ENCODE assay signal across 13 mouse cellular contexts in the genomic region with DNA sequence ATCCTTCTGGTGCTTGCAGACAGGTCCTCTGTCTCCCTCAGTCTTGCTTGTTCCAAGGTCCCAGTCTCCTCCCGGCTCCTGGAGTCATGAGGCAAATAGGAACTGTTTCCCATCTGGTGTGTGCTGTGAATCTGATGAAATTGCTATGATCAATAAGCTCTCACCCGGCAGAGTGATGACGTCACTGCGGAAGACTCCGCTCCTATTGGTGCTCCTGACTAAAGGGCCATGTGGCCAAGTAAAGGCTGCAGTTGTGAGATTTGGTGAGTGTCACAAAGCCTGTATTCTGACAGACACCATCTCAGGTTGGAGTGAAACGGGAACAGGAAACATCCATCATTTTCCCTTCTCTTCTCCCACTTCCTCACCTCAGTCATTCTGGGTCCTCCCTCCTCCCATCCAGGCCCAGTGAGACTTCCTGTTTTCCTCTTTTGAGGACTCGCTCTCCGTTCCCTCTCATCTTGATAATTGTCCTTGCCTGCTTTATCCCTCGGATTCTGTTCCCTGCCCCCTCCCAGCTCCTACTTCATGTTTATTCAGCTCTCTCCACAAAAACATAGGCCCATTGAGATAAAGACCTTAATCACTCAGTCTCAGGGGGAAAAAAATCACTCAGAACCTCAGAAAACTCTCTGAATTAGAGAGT.
A peak's percentile ranks its signal among the peaks of the same experiment; 100 is the strongest.
DNase-seq lines count a peak whose midpoint lies in the region; ATAC-seq and TF ChIP-seq lines count a peak whose summit lies in the region.
"Had no signal": no experiment of that assay in that cellular context is flagged by ENCODE, and none has a peak within 500 bp of the region (broad histone marks: within the 10 kb centered on the region; RNA-seq: fewer than 3 reads in every experiment).

No protein-coding gene starts in this region.

- no peaks in the 10 kb centered on the region for H3K27me3 ChIP-seq in forebrain, embryonic 10.5 days (ENCODE audit: poor library complexity, severe bottlenecking)
- H3K27me3 ChIP-seq in forebrain, embryonic 12.5 days, result no peaks in the 10 kb centered on the region
- H3K27me3 ChIP-seq in liver, postnatal 0 days (ENCODE audit: insufficient read depth, low read length), result no peaks in the 10 kb centered on the region
- no peaks in the 10 kb centered on the region for H3K27me3 ChIP-seq in embryonic facial prominence, embryonic 13.5 days
- no peaks in the 10 kb centered on the region for H3K27me3 ChIP-seq in limb, embryonic 10.5 days (ENCODE audit: low read depth, poor library complexity, severe bottlenecking)
- H3K27me3 ChIP-seq: limb, embryonic 13.5 days had no signal

- H3K4me2 ChIP-seq in forebrain, embryonic 12.5 days, result no peak overlapping the region
- H3K4me2 ChIP-seq in liver, postnatal 0 days (ENCODE audit: low read depth, low read length), result no peak overlapping the region
- no peak overlapping the region for H3K4me2 ChIP-seq in embryonic facial prominence, embryonic 13.5 days
- H3K4me2 ChIP-seq: limb, embryonic 13.5 days had no signal

- WGBS in forebrain, embryonic 10.5 days, result 66% methylated on average over 9 of the region's 9 CpGs
- WGBS in forebrain, embryonic 12.5 days, result 63% methylated on average over 9 of the region's 9 CpGs
- WGBS in liver, postnatal 0 days (ENCODE audit: insufficient replicate concordance), result 48% methylated on average over 9 of the region's 9 CpGs
- WGBS in embryonic facial prominence, embryonic 13.5 days, result 42% methylated on average over 9 of the region's 9 CpGs
- 42% methylated on average over 9 of the region's 9 CpGs for WGBS in limb, embryonic 10.5 days

- no peak overlapping the region for H3K4me3 ChIP-seq in forebrain, embryonic 10.5 days
- no peak overlapping the region for H3K4me3 ChIP-seq in forebrain, embryonic 12.5 days (replicated peaks)
- H3K4me3 ChIP-seq in liver, postnatal 0 days (ENCODE audit: low read depth, low read length), result no peak overlapping the region
- no peak overlapping the region for H3K4me3 ChIP-seq in embryonic facial prominence, embryonic 13.5 days
- H3K4me3 ChIP-seq in limb, embryonic 10.5 days, result no peak overlapping the region
- H3K4me3 ChIP-seq: limb, embryonic 13.5 days had no signal

- no peaks in the 10 kb centered on the region for H3K9me3 ChIP-seq in forebrain, embryonic 10.5 days
- H3K9me3 ChIP-seq in forebrain, embryonic 12.5 days, result no peaks in the 10 kb centered on the region
- no peaks in the 10 kb centered on the region for H3K9me3 ChIP-seq in liver, postnatal 0 days (ENCODE audit: low read length)
- no peaks in the 10 kb centered on the region for H3K9me3 ChIP-seq in embryonic facial prominence, embryonic 13.5 days
- no peaks in the 10 kb centered on the region for H3K9me3 ChIP-seq in limb, embryonic 10.5 days (replicated peaks)
- H3K9me3 ChIP-seq: limb, embryonic 13.5 days had no signal

- no peak for TF ChIP-seq CTCF in liver, postnatal 0 days (IDR thresholded peaks at IDR 0.05; ENCODE audit: low read depth)

- no peak for DNase-seq in forebrain, embryonic 10.5 days (ENCODE audit: extremely low spot score, low spot score)
- peak; percentile 31 for DNase-seq in liver, postnatal 0 days
- no peak for DNase-seq in liver
- DNase-seq in limb, embryonic 10.5 days (ENCODE audit: low spot score), result no peak
- DNase-seq in urinary bladder, postnatal 10 days (ENCODE audit: low spot score), result no peak
- DNase-seq: adrenal gland, adult 2 months; layer of hippocampus, adult 9-11 months; lung, postnatal 36 days; right cerebral cortex, postnatal 14 days had no signal

- no peak for TF ChIP-seq EP300 in liver, postnatal 0 days (IDR thresholded peaks at IDR 0.05; ENCODE audit: low read depth)

- ATAC-seq in forebrain, embryonic 12.5 days (ENCODE audit: low FRiP score), result no peak
- peak; percentile 67 for ATAC-seq in liver, postnatal 0 days
- no peak for ATAC-seq in embryonic facial prominence, embryonic 13.5 days (ENCODE audit: insufficient number of reproducible peaks, insufficient read depth, low FRiP score, low TSS enrichment, low read depth)
- ATAC-seq in monocyte, adult 5-6 weeks (replicated peaks; ENCODE audit: insufficient number of reproducible peaks, low FRiP score, low TSS enrichment, poor library complexity, severe bottlenecking), result no peak

- no peak overlapping the region for H3K9ac ChIP-seq in forebrain, embryonic 12.5 days
- H3K9ac ChIP-seq in liver, postnatal 0 days (replicated peaks), result no peak overlapping the region
- no peak overlapping the region for H3K9ac ChIP-seq in embryonic facial prominence, embryonic 13.5 days
- H3K9ac ChIP-seq: limb, embryonic 13.5 days had no signal

- no peaks in the 10 kb centered on the region for H3K36me3 ChIP-seq in forebrain, embryonic 10.5 days (replicated peaks)
- no peaks in the 10 kb centered on the region for H3K36me3 ChIP-seq in forebrain, embryonic 12.5 days (replicated peaks)
- no peaks in the 10 kb centered on the region for H3K36me3 ChIP-seq in liver, postnatal 0 days (replicated peaks; ENCODE audit: insufficient read depth, low read length)
- no peaks in the 10 kb centered on the region for H3K36me3 ChIP-seq in embryonic facial prominence, embryonic 13.5 days
- no peaks in the 10 kb centered on the region for H3K36me3 ChIP-seq in limb, embryonic 10.5 days
- H3K36me3 ChIP-seq: limb, embryonic 13.5 days had no signal

- peak overlapping the region; percentile 54 for H3K27ac ChIP-seq in forebrain, embryonic 10.5 days
- H3K27ac ChIP-seq in forebrain, embryonic 12.5 days, result no peak overlapping the region
- H3K27ac ChIP-seq in liver, postnatal 0 days (ENCODE audit: low read depth), result no peak overlapping the region
- peak overlapping the region; percentile 2; the same call in 1 of the 2 replicates for H3K27ac ChIP-seq in embryonic facial prominence, embryonic 13.5 days
- peak overlapping the region; percentile 76 for H3K27ac ChIP-seq in limb, embryonic 10.5 days
- H3K27ac ChIP-seq: limb, embryonic 13.5 days had no signal

- peaks cover 38% of the 10 kb centered on the region for H3K4me1 ChIP-seq in forebrain, embryonic 10.5 days
- H3K4me1 ChIP-seq in forebrain, embryonic 12.5 days, result peaks cover 25% of the 10 kb centered on the region
- peaks cover 6% of the 10 kb centered on the region; the same call in 1 of the 2 replicates for H3K4me1 ChIP-seq in liver, postnatal 0 days (ENCODE audit: insufficient read depth)
- peaks cover 26% of the 10 kb centered on the region for H3K4me1 ChIP-seq in embryonic facial prominence, embryonic 13.5 days
- peaks cover 51% of the 10 kb centered on the region for H3K4me1 ChIP-seq in limb, embryonic 10.5 days

Comparison
In these comparisons a context has a peak if more than half of its experiments do, and no peak if none do; other contexts are left out.
1. H3K27ac ChIP-seq: peak in forebrain, embryonic 10.5 days (single experiment), embryonic facial prominence, embryonic 13.5 days (single experiment) and limb, embryonic 10.5 days (single experiment); none in forebrain, embryonic 12.5 days (single experiment) and liver, postnatal 0 days (single experiment).